Mouse (Mus musculus): Measurements from ENCODE around the gene F11.

DNA sequence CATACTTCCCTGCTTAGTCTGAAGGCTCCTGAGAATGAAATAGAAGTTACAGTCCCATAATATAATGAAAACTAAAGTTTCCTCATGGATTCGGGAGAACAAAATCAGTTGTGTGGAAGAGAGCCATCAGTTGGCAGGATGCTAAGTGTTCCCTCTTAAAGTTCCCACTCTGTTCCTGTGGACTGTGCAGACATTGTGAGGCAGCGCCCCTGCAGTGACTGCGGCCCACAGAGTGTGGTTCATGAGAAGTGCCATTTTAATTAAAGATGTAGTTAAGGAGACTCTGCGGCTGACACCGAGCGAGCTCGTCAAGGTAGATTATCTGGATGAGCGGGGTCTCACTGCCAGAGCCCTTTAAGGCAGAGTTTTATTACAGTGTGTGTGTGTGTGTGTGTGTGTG lies 40.6 kb upstream of the F11 start:
- no peak for TF ChIP-seq POLR2A (IDR thresholded peaks at IDR 0.05; ENCODE audit: extremely low read depth, insufficient read depth, low read length)
- no peak for TF ChIP-seq CTCF (IDR thresholded peaks at IDR 0.05; ENCODE audit: low read depth, low read length)
